Mouse (Mus musculus) E14TG2a.4 (cell line): ENCODE data around the gene Cd82.

Experiments used
- H3K27me3 ChIP-seq: 2 replicates; pipeline ENCODE4 v1.6.1; 2014; ENCODE audit warnings: low read length, control low read depth; ENCODE audit not compliant: insufficient read depth
- H3K36me3 ChIP-seq: 2 replicates; pipeline ENCODE4 v1.6.1; 2014; ENCODE audit warnings: low read length, control low read depth; ENCODE audit not compliant: insufficient read depth
- H3K4me1 ChIP-seq: replicated peaks from 2 replicates; pipeline ENCODE4 v1.6.1; 2014; ENCODE audit warnings: low read depth, low read length, control low read depth
- H3K4me3 ChIP-seq: replicated peaks from 2 replicates; pipeline ENCODE4 v1.5.1; 2014; ENCODE audit warnings: mild to moderate bottlenecking, low read length
- H3K9me3 ChIP-seq: 2 replicates; pipeline ENCODE4 v1.6.1; 2014; ENCODE audit warnings: low read length, control low read depth
- CTCF ChIP-seq: conservative IDR thresholded peaks from 2 replicates; pipeline ENCODE4 v1.5.1; 2014; ENCODE audit warnings: low read length
- NANOG ChIP-seq: IDR thresholded peaks from 2 replicates; pipeline ENCODE4 v1.6.1; 2014; ENCODE audit warnings: borderline replicate concordance, low read length, mixed read lengths
- POU5F1 ChIP-seq: IDR thresholded peaks from 2 replicates; pipeline ENCODE4 v1.6.1; 2014; ENCODE audit warnings: low read length, borderline replicate concordance

The Cd82 gene

DNA sequence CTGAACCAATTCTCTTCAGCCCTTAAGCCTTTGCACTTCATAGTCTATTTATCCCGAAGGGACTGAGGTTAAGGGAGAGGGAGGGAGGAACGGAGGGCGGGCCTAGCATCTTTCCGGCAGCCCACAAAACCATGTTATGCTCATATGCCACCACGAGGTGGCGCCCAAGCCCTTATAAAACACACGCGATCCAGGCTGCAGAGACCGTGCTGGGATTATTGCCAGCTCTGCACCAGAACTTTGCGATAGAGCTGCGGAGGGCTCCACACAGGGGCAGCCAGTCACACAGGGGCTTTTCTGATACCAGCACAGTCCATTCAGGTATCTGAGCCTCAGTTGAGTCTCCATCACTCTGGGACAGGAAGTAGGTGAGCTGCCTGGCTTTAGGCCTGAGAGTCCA lies 12.1 kb upstream of the Cd82 start:
- H3K4me1 ChIP-seq = peaks cover 7% of the 10 kb centered on the region
- no peak overlapping the region for H3K4me3 ChIP-seq
- H3K36me3 ChIP-seq = no peaks in the 10 kb centered on the region
- H3K9me3 ChIP-seq = peaks cover 36% of the 10 kb centered on the region
- no peak for TF ChIP-seq NANOG
- peak; percentile 57 for TF ChIP-seq CTCF
- H3K27me3 ChIP-seq = peaks cover 20% of the 10 kb centered on the region

DNA sequence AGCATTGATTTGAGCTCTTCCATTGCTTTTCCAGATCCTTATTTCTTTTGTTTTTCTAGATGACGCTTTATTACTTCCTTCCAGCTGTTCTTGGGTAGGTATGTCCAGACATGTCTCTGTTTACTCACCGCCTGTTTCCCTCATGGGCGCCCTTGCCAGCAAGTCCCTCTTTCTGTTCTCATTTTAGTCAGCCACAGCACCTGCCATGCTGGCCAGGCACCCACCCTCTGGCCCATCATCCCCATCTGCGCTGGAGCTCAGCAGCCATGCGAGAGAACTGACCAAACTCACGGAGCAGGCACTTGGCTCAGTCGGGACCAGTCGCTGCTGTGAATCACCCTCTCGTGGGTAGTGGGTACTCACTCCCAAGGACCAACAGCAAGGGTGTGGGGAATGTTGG lies 11.0 kb upstream of the Cd82 start:
- no peak for TF ChIP-seq POU5F1
- TF ChIP-seq NANOG = no peak
- TF ChIP-seq CTCF = no peak
- Histone ChIP-seq H3K4me3 (no peak overlapping the region), H3K36me3 (no peaks in the 10 kb centered on the region), H3K27me3 (peaks cover 26% of the 10 kb centered on the region), H3K9me3 (peaks cover 36% of the 10 kb centered on the region), H3K4me1 (peaks cover 11% of the 10 kb centered on the region)

DNA sequence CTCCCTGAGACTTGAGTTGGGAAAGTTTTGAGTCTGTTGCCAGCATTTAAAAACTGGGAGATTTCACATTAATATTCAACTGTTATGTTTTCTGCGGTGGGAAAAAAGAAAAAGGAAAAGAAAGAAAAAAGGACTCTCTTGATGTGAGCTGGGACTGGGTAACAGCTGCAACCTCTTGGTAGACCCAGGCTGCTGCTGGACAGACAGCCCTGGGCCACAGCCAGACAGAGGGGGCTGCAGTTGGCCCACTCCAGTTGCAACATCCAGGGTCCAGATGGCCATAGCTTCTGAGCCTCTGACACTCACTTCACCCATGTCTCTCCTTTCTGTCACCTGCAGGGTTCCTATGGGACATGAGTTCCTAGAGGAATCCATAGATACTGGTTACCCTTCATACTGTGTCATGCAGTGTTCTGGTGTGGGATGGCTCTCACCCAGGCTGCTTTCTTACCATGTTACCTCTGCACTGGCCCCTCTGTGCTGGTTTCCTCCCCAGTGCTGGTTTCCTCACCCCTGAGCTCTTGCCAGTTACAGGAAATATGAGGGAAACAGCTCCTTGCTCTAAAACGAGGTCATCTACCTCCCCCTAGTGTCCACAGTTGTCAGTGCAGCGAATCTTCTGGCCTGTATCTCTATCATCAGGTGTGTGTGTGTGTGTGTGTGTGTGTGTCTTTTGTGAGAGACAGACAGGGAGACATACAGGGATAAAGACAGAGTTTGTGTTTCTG lies 8.1 kb upstream of the Cd82 start:
- no peaks in the 10 kb centered on the region for H3K36me3 ChIP-seq
- H3K9me3 ChIP-seq = peaks cover 36% of the 10 kb centered on the region
- H3K4me1 ChIP-seq = peaks cover 14% of the 10 kb centered on the region
- peaks cover 27% of the 10 kb centered on the region; the same call in 1 of the 2 replicates for H3K27me3 ChIP-seq
- no peak overlapping the region for H3K4me3 ChIP-seq
- no peak for TF ChIP-seq POU5F1
- peak; percentile 36; the same call in 1 of the 2 replicates for TF ChIP-seq CTCF

DNA sequence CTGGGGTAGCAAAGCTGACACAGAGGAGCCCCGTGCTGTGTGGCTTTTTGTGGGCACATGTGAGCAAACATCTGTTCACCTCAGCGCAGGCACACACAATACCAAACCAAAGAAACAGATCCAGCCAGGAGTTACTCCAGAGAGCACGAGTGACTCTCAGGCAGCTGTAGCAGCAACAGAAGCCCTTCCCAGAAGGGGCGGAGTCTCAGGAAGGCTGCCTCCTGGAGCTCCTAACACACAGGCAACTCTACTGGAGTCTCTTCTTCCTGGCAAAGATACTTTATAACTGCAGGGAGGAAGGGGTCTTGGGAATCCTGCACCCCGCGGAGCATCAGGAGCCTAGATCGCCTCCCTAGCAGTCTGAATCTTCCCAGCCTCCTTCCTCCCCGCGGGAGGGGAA lies 7.2 kb upstream of the Cd82 start:
- peaks cover 42% of the 10 kb centered on the region for H3K9me3 ChIP-seq
- H3K4me3 ChIP-seq = peak overlapping the region; percentile 48
- no peaks in the 10 kb centered on the region for H3K36me3 ChIP-seq
- H3K4me1 ChIP-seq = peaks cover 15% of the 10 kb centered on the region
- peaks cover 22% of the 10 kb centered on the region; the same call in 1 of the 2 replicates for H3K27me3 ChIP-seq
- no peak for TF ChIP-seq CTCF
- TF ChIP-seq POU5F1 = no peak
- TF ChIP-seq NANOG = no peak

GRCm38 (mm10) chr2:93469118-93469517 lies 6.2 kb upstream of the Cd82 start:
- Histone ChIP-seq H3K36me3 (no peaks in the 10 kb centered on the region), H3K27me3 (peaks cover 31% of the 10 kb centered on the region), H3K9me3 (peaks cover 40% of the 10 kb centered on the region), H3K4me3 (no peak overlapping the region), H3K4me1 (peaks cover 20% of the 10 kb centered on the region)
- TF ChIP-seq NANOG (no peak), CTCF (peak; percentile 7; the same call in 1 of the 2 replicates)

DNA sequence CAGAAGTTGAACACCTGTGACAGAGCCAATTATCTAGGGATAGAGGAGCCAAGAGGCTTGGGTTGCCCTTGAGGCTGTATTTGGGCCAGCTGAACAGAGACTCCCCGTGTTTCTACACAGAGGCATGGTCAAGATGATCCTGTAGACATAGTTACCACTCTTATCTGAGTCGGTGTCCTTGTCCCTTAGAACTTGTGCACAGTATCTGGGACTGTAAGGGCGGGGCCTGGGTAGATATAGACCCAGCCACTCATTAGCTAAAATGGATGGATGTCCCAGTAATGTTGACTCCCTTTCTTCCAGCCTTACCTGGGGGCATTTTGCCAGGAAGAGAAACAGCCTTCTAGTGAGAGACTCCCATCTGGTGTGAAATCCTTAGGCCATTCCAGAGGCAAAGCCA lies 3.4 kb upstream of the Cd82 start:
- Histone ChIP-seq H3K9me3 (peaks cover 12% of the 10 kb centered on the region), H3K27me3 (peaks cover 51% of the 10 kb centered on the region), H3K4me3 (no peak overlapping the region), H3K36me3 (no peaks in the 10 kb centered on the region), H3K4me1 (peaks cover 44% of the 10 kb centered on the region)
- TF ChIP-seq POU5F1 (no peak), NANOG (no peak), CTCF (no peak)

DNA sequence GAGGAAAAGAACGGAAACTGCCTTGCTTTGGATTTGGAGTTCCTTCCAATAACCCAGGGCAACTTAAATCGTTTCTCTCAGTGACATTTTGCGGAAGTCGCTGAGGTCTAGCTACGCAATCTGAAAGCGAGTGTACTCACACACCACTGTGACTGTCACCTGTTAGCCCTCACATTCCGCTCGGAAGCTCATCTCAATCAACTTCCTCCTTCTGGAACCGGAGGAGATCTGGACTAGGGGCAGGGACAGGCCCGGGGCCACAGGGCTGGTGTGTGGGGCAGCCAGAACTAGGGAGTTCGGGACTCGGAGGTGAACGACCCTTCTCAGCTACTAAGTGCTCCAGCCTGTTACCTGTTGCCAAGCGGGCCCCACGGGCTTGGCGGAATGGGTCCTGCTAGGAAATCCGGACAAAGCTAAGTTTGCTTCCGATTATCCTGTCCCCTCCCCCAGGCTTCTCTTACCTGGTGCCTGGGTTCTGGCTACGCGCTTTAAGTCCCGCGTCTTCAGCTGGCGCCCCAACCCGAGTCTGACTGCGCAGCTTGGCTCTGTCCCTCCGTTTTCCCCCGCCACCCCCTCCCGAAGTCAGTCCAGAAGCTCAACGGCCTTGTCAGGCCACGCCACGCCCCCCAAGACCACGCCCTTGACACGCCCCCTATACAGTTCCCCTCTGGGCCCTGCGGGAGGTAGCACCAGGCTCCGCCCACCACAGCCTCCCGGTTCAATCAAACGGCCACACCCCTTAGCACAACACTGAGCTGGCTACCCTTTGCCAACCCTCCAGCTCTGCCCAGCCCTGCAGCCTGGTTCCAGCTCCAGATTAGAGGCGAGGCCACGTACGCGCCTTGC lies 848 bp downstream of the Cd82 start:
- Histone ChIP-seq H3K27me3 (peaks cover 71% of the 10 kb centered on the region), H3K4me1 (peaks cover 33% of the 10 kb centered on the region), H3K9me3 (peaks cover 7% of the 10 kb centered on the region; the same call in 1 of the 2 replicates), H3K4me3 (peak overlapping the region; percentile 81), H3K36me3 (no peaks in the 10 kb centered on the region)
- TF ChIP-seq POU5F1 (no peak), CTCF (no peak), NANOG (no peak)

- TF ChIP-seq POU5F1 (no peak), CTCF (no peak), NANOG (no peak)
- peaks cover 7% of the 10 kb centered on the region; the same call in 1 of the 2 replicates for H3K9me3 ChIP-seq
- H3K36me3 ChIP-seq = no peaks in the 10 kb centered on the region
- peaks cover 30% of the 10 kb centered on the region for H3K4me1 ChIP-seq
- H3K4me3 ChIP-seq = no peak overlapping the region
- peaks cover 69% of the 10 kb centered on the region for H3K27me3 ChIP-seq
Measured at GRCm38 (mm10) chr2:93460786-93461469, 2.0 kb downstream of the Cd82 start.
